Mouse (Mus musculus): ENCODE results near the gene Gpatch8.

DNA sequence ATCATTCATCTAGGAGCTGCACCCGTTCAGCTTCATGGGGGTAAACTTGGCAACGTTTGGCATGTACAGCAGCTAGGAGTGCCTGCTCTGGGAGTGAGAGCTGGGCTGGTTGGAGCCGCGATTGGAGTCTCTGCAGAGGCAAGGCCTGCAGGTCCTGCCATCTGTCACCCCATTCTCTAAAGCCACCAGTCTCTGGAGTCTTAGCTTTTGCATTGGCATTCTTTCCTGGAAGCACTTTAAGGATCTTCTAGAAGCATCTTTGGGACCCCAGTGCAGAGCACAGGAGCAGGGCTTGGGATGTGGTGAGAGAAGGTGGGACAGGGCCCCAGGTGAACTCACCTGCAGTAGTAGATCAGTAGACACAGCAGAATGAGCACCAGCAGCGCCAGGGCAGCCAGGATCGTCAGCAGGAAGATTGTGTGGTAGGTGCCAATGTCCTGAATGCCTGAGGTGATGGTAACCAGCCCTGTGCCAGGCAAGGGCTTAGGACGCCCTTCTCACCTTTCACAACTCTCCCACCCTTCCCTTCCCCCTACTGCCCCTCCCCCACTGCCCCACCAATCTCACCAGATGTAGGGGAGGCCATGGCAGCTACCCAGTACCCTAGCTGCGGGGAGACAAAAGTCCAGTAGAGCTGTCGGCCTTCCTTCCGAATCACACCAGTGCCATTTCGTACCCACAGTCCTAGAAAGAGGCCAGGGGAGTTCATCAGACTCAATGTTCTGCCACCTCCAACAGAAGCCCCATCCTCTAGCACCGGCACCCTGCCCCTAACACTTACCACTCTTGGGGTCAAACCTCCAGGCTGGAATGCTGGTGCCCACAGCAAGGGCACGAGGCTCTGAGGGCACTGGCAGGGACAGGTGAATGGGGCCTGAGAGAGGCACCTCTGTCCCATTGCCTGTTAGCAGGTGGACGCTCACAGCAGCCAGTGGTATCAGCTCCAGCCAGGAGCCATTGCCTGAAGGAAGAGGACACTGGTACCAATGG, 116.8 kb downstream of the Gpatch8 start:
- no peak for TF ChIP-seq TAL1 (IDR thresholded peaks at IDR 0.05; ENCODE audit: low read length)
- TF ChIP-seq GATA1 (IDR thresholded peaks at IDR 0.05; ENCODE audit: low read length): no peak
